Mouse (Mus musculus) testis, adult 2 months (tissue): ENCODE measurements around the gene Acan.

Experiments used
- CTCF ChIP-seq: fragments of 200-500 bp; IDR thresholded peaks from 2 replicates; pipeline ENCODE4 v1.5.1; 2012; ENCODE audit warnings: low read depth, mild to moderate bottlenecking, inconsistent platforms, low read length, moderate library complexity; ENCODE audit not compliant: control insufficient read depth, insufficient read depth, insufficient replicate concordance
- POLR2A ChIP-seq: fragments of 200-500 bp; IDR thresholded peaks from 2 replicates; pipeline ENCODE4 v1.6.1; 2012; ENCODE audit warnings: low read depth, mild to moderate bottlenecking, inconsistent platforms, low read length, moderate library complexity; ENCODE audit not compliant: control insufficient read depth

- TF ChIP-seq CTCF: peak; percentile 98
- no peak for TF ChIP-seq POLR2A
Measured at GRCm38 (mm10) chr7:79140897-79141296, 87.6 kb downstream of the Acan start.
